Mouse (Mus musculus) testis, adult 2 months (tissue): ENCODE results near the gene Rps6kc1. TPM values are rescaled to one million over a fixed set of nuclear protein-coding genes. Genes with fewer than 3 reads are reported as not detected.

Source experiments
- H3K27ac ChIP-seq: fragments of 200-500 bp; 2 replicates; pipeline ENCODE4 v1.5.1; 2012; ENCODE audit warnings: low read depth, low read length; ENCODE audit not compliant: control insufficient read depth, insufficient read depth
- H3K27me3 ChIP-seq: fragments of 200-500 bp; 2 replicates; pipeline ENCODE4 v1.6.1; 2012; ENCODE audit warnings: mild to moderate bottlenecking, low read length, moderate library complexity; ENCODE audit not compliant: control insufficient read depth, insufficient read depth
- H3K36me3 ChIP-seq: fragments of 200-500 bp; 2 replicates; pipeline ENCODE4 v1.6.1; 2012; ENCODE audit warnings: mild to moderate bottlenecking, low read length; ENCODE audit not compliant: control insufficient read depth, insufficient read depth
- H3K4me1 ChIP-seq: fragments of 200-500 bp; 2 replicates; pipeline ENCODE4 v1.6.1; 2012; ENCODE audit warnings: low read length; ENCODE audit not compliant: control insufficient read depth, insufficient read depth
- H3K4me3 ChIP-seq: fragments of 200-500 bp; 2 replicates; pipeline ENCODE4 v1.5.1; 2012; ENCODE audit warnings: low read depth, mild to moderate bottlenecking, low read length, moderate library complexity, mixed read lengths; ENCODE audit not compliant: control insufficient read depth
- CTCF ChIP-seq: fragments of 200-500 bp; IDR thresholded peaks from 2 replicates; pipeline ENCODE4 v1.5.1; 2012; ENCODE audit warnings: low read depth, mild to moderate bottlenecking, inconsistent platforms, low read length, moderate library complexity; ENCODE audit not compliant: control insufficient read depth, insufficient read depth, insufficient replicate concordance
- POLR2A ChIP-seq: fragments of 200-500 bp; IDR thresholded peaks from 2 replicates; pipeline ENCODE4 v1.6.1; 2012; ENCODE audit warnings: low read depth, mild to moderate bottlenecking, inconsistent platforms, low read length, moderate library complexity; ENCODE audit not compliant: control insufficient read depth
- polyA plus RNA-seq: library from polyadenylated mRNA; depleted of rRNA; stranded (reverse); fragments of >200 nt; gene quantifications from 2 replicates; pipeline ENCODE4 v1.2.3, GENCODE M21; 2012

The Rps6kc1 gene
- polyA plus RNA-seq, 1 experiment = 3.0 TPM

- no peak overlapping the region for H3K4me3 ChIP-seq
- TF ChIP-seq POLR2A (no peak), CTCF (no peak)
- no peaks in the 10 kb centered on the region for H3K36me3 ChIP-seq
- no peak overlapping the region for H3K27ac ChIP-seq
- no peaks in the 10 kb centered on the region for H3K4me1 ChIP-seq
- no peaks in the 10 kb centered on the region for H3K27me3 ChIP-seq
These were observed 78.5 kb downstream of the Rps6kc1 start for GRCm38 (mm10) chr1:190832965-190833630.

GRCm38 (mm10) chr1:190831839-190832497, 79.6 kb downstream of the Rps6kc1 start:
- H3K4me3 ChIP-seq = no peak overlapping the region
- H3K27ac ChIP-seq = no peak overlapping the region
- H3K4me1 ChIP-seq = no peaks in the 10 kb centered on the region
- TF ChIP-seq CTCF (no peak), POLR2A (no peak)
- no peaks in the 10 kb centered on the region for H3K27me3 ChIP-seq
- no peaks in the 10 kb centered on the region for H3K36me3 ChIP-seq

DNA sequence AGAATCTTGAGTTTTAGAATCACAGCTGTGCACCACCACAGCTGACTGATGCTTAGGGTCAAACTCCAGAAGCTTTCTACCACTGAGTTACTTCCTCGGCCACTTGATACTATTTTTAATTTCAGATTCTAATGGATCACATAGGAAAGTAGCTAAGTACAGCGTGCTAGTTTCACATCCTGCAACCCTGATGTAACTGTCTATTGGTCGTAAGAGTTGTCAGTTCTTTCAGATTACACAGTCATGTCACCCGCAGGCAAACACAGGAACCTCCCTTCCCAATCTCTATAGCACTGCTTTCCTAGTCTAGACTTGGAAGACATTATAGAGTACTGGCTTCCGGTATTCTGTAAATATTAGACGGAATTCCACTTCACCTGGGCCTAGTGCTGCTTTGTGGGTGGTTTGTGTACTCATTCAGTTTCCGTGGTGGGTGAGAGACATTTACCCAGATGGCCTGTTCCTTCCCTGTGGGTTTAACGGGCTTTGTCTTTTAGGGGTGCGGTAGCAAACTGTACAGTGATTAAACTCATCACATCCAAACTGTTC, 85.0 kb downstream of the Rps6kc1 start:
- H3K36me3 ChIP-seq = no peaks in the 10 kb centered on the region
- no peaks in the 10 kb centered on the region for H3K4me1 ChIP-seq
- no peak overlapping the region for H3K27ac ChIP-seq
- no peak for TF ChIP-seq CTCF
- H3K4me3 ChIP-seq = no peak overlapping the region
- no peaks in the 10 kb centered on the region for H3K27me3 ChIP-seq

DNA sequence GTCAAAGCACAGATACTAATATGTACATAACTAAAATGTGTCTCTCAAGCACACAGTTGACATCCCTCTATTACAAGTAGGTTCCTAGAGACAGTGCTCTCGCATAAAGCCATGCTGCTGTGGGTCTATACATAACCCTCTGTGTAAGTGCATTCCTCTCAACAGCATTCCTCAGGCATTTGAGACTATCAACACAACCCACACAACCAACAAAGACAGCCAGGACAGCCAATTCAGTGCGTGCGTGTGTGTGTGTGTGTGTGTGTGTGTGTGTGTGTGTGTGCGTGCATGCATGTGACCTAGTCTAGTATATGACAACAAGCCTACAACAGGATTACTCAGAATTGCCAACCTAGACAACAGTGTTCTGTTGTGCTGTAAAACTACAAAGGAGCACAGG, 87.8 kb downstream of the Rps6kc1 start:
- Histone ChIP-seq H3K4me3 (no peak overlapping the region), H3K27ac (no peak overlapping the region), H3K36me3 (no peaks in the 10 kb centered on the region), H3K27me3 (no peaks in the 10 kb centered on the region), H3K4me1 (no peaks in the 10 kb centered on the region)
- TF ChIP-seq CTCF (no peak), POLR2A (no peak)

DNA sequence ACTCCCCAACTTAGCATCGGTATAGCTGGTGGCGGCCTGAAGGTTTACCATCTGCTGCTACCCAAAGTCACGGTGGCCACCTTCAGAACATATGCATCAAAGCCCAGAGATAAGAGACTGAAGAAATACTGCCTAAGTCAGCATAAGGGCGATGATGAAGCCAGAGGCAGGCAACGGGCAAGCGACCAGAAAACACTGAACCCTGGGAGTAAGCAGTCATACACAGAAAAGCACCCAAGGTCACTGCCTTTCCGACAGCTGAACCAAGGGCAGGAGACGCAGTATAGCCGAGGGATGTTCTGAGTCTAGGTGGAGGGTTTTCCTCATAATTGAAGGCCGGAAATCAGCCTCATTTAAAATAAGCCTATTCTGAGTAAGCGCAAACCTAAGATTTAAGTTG, 95.4 kb downstream of the Rps6kc1 start:
- Histone ChIP-seq H3K4me3 (no peak overlapping the region), H3K4me1 (no peaks in the 10 kb centered on the region), H3K27me3 (no peaks in the 10 kb centered on the region), H3K27ac (no peak overlapping the region), H3K36me3 (no peaks in the 10 kb centered on the region)
- TF ChIP-seq POLR2A (no peak), CTCF (no peak)

- TF ChIP-seq POLR2A = no peak
- TF ChIP-seq CTCF = no peak
- H3K27me3 ChIP-seq = no peaks in the 10 kb centered on the region
- no peak overlapping the region for H3K27ac ChIP-seq
- H3K4me3 ChIP-seq = no peak overlapping the region
- H3K36me3 ChIP-seq = no peaks in the 10 kb centered on the region
- H3K4me1 ChIP-seq = no peaks in the 10 kb centered on the region; the same call in 1 of the 2 replicates
These were observed 101.2 kb downstream of the Rps6kc1 start for GRCm38 (mm10) chr1:190810408-190810807.

DNA sequence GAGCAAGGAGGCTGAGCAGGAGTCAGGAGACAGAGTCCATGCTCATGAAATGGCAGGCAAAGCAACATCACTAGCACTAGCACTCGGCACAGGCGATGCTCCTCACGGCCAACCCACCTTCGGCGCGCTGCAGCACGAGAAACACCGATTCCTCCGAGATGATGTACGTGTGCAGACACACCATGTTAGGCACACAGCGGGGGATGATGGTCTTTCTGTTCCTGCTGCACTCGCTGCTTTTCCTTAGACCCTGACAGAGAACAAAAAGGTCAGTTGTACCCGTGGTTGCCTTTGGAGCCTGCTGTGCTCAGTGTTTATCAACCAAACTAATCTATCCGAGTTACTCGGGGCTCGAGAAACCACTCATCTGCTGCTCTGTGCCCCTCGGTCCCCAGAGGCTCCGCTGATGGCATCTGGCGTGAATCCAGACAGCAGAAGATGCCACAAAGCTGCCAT, 102.8 kb downstream of the Rps6kc1 start:
- Histone ChIP-seq H3K4me3 (no peak overlapping the region), H3K36me3 (no peaks in the 10 kb centered on the region), H3K4me1 (no peaks in the 10 kb centered on the region; the same call in 1 of the 2 replicates), H3K27ac (no peak overlapping the region), H3K27me3 (no peaks in the 10 kb centered on the region)
- no peak for TF ChIP-seq CTCF
- TF ChIP-seq POLR2A = no peak
